Mouse (Mus musculus) right cerebral cortex, postnatal 10 days (tissue): Measurements from ENCODE around the gene Erbb4.
A peak's percentile ranks its signal among the peaks of the same experiment; 100 is the strongest.

Experiments
- DNase-seq, 2 experiments: peaks; one replicate each; pipeline ENCODE4 v3.0.0; 2021; ENCODE audit warnings: low spot score in 2 of 2

Gene Erbb4

GRCm38 (mm10) chr1:69107485-69108158, at the start of gene Erbb4:
Erbb4 (minus strand) TSS chr1:69108059.
- DNase-seq = peak; percentile 37 to 44

DNA sequence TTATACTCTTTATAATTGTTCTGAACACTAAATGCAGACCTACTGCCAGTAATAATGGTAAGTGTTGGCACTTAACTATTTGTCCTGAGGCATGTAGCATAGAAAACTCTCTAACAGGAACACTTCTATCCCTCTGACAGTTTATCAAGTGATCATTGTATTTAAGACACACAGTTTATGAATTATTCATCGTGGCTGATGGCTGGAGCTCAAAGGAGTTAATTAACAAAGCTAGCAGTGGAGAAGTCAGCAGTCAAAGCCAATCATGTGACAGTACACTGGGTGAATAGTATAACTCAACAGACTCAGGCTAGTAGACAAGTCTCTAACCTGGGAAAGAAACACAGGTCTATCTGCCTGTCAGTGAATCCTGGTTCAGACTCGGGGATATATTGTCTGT, 49.5 kb upstream of the Erbb4 start:
- no peak for DNase-seq

DNA sequence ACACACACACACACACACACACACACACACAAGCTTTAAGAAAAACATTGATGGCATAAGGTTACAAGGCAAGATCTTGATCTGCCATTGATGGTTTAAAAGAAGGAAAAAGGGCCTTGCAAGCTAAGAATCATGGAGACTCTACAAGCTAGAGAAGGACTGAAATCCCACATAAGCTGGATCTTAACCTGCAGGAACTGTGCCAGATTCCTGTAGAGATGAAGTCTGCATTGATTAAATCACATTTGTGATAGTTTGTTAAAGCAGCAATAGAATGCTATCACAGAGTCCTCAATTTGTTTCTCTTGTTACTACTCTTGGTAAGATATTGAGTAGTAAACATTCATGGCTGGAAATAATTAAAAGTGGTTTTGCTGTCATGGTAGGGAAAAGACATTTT, 33.5 kb upstream of the Erbb4 start:
- no peak for DNase-seq

DNA sequence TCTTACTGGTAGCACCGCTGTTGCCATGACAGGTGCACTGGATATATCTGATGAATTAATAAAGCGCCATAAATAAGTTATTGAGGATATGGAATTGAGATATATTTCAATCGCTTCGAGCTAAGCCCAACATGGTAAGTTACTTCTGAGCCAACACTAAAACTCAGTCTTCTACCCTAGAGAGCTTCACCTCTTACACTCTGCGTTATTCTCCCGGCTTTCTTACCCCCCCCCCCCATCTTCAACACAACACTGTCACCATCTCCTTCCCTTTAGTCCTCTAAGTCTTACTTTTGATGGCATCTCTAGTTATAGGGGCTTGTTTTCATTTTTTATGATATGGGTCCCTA, 31.6 kb upstream of the Erbb4 start:
- DNase-seq = no peak

GRCm38 (mm10) chr1:69138856-69139518, 31.1 kb upstream of the Erbb4 start:
- DNase-seq = peak; percentile 68 to 83

DNA sequence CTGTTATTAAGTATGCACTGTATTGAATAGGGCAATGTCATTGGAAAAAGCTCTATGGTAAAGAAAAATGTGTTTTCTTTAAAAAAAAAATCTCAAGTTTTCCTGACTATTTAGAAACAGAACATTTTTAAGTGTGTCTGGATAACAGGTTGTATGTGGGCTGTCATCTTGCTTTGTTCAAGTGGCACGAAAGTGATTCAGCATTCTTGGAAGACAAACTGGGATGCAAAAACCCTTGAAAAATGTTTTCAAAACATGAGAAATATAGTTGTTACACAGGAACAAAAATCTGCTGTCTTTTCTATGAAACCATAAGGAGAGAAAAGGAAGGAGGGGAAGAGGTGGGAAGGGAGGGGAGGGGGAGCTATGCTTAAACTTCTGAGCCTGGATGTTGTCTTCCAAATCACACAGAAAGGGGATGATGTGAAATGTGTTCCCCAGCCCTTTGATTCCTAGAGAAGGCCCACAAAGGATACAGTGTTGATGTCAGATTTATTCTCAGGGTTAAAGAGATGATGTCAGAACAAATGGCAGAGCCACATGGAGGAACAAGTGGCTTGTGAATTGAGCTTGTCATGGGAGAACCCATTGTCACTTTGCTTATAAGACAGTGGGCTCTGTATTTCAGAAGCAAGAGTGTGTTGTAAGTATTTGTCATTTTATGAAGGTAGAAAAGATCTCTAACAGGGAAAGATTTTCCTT, 16.4 kb upstream of the Erbb4 start:
- no peak for DNase-seq

DNA sequence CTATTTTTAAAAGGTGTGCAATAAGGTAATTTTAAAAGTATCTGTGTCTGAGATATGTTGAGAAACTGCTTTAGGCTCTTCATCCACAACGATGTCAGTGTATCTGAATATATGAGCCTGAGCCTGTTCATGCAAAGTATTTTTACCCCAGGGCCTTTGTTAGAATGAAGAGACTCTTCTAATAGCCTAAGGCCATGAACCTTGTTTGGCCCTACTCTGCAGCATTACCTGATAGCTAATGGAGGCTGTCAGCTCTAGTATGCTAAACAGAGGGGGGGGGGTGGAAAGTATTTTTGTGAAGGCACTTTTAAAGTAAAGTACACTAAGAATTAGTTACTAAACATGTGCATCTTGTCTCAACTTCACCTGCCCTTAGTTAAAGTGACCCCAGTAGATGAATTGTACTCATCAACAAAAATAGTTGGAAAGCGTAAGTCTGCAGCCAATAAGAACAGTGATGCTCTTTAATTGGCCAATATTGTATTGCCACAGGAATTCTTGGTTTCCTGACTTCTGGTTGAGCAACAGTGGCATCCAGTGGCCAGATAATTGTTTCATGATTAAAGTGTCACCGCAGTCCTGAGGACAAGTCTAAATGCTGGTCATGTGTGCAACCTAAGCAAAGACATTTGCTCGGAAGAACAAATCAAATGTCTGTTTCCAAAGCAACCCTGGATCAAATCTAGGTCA, 10.5 kb upstream of the Erbb4 start:
- DNase-seq = no peak

GRCm38 (mm10) chr1:69108159-69108925, 483 bp upstream of the Erbb4 start:
- DNase-seq = peak; percentile 60

- DNase-seq = peak; percentile 42 to 48
These were observed 860 bp downstream of the Erbb4 start for GRCm38 (mm10) chr1:69106937-69107461.

DNA sequence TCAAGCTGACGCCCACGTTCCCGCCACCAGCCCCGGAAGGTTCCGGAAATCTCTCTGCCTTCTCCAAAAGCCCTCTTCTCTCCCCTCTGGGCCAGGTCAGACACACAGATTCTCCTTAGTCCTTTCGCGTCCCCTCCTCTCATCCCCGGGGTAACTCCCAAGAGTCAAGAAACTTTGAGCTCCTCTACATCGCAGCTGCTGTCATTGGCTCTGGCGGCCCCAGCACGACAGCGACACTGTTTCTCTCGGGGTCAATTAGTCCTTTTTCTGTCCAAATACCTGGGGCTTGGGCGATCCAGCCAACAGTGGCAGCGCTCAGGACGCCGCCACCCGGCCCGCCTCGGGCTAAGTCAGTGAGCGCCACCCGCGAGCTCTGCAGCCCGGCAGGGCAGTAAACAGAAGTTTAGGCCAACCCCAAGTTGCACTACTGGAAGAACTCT, 1.5 kb downstream of the Erbb4 start:
- DNase-seq = peak in 1 of 2 experiments; percentile 29

DNA sequence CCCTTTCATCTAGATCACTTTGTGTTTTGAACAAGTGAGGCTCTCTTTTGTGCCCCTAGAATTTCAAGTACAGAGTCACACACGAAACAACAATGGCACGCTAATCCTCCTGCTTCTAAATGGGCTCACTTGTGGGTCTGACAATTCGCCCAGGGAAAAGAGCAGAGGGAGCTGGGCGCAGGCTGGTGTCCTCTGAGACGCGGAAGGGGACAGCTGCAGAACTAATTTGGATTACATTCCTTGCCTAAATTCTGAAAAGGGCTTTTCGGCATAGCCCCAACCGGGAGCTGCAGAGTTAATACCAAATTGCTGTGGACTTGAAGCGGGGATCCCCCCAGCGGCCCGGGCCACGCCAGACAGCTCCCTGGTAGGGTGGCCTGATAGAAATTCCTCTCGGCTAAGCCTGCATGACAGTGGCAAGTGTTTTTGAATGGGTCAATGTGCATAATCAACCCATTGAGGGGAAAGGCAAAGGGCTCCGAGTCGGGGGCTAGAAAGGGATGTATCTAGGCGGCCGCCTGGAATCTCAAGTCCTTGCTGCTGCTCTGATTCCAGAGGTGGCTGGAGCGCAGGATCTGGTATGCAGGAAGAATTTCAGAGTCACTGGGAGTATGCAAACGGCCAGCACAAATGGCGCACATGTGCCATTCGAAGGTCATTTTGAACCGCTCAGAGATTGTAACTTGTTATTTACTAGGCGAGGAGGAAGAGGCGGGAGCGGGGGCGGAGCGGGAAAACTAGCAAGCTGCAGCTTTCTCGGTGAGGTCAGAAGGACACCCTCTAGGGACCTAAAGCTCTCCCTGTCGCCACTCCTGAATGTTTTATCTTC, 2.2 kb downstream of the Erbb4 start:
- DNase-seq = peak; percentile 35 to 49

GRCm38 (mm10) chr1:69105096-69105492, 2.8 kb downstream of the Erbb4 start:
- peak; percentile 22 to 36 for DNase-seq

GRCm38 (mm10) chr1:69103211-69103706, 4.6 kb downstream of the Erbb4 start:
- DNase-seq = no peak

- DNase-seq = no peak
These were observed 6.2 kb downstream of the Erbb4 start for GRCm38 (mm10) chr1:69101670-69102069.

GRCm38 (mm10) chr1:69093052-69093451, 14.8 kb downstream of the Erbb4 start:
- no peak for DNase-seq

DNA sequence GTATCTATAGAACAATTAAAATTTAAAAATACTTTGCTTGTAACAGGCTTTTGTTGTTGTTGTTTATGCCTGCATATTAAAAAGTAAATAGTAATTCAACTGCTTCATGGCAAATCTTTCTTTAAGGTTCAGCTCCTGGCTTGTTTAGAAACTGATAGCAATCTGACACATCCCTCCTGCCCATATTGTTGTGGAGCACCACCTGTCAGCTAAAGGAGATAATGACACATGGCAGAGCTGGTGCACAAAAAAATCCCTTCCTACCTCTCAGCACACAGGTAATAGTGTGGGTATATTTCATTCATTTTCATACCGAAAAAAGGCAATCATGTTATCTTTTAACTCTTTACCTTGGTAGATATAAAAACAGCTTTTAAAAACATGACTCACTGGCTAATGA, 18.5 kb downstream of the Erbb4 start:
- DNase-seq = no peak

- no peak for DNase-seq
These were observed 22.1 kb downstream of the Erbb4 start for GRCm38 (mm10) chr1:69085753-69086152.

GRCm38 (mm10) chr1:69048918-69049317, 58.9 kb downstream of the Erbb4 start:
- DNase-seq = no peak

GRCm38 (mm10) chr1:69046228-69046978, 61.5 kb downstream of the Erbb4 start:
- DNase-seq = no peak
